Mouse (Mus musculus): Measurements from ENCODE around the gene Gm21981.
A peak's percentile ranks its signal among the peaks of the same experiment; 100 is the strongest.

Gene Gm21981

GRCm38 (mm10) chr17:47642992-47643391 lies 51.3 kb downstream of the Gm21981 start:
- TF ChIP-seq NANOG (IDR thresholded peaks at IDR 0.05; ENCODE audit: borderline replicate concordance, low read length), result no peak
- peak; percentile 36 for TF ChIP-seq CTCF (conservative IDR thresholded peaks at IDR 0.05; ENCODE audit: low read length)
- TF ChIP-seq POU5F1 (IDR thresholded peaks at IDR 0.05; ENCODE audit: borderline replicate concordance, low read length), result no peak
- no peaks in the 10 kb centered on the region for H3K9me3 ChIP-seq (ENCODE audit: low read length)
- H3K36me3 ChIP-seq (ENCODE audit: insufficient read depth, low read length), result no peaks in the 10 kb centered on the region
- no peak overlapping the region for H3K4me3 ChIP-seq (replicated peaks; ENCODE audit: low read length)
- peaks cover 33% of the 10 kb centered on the region for H3K4me1 ChIP-seq (replicated peaks; ENCODE audit: low read depth, low read length)
- no peaks in the 10 kb centered on the region for H3K27me3 ChIP-seq (ENCODE audit: insufficient read depth, low read length)

Data from E14TG2a.4 (cell line).